Mouse (Mus musculus) heart, adult 2 months (tissue): Measurements from ENCODE around the gene Fancg. TPM values are rescaled to one million over a fixed set of nuclear protein-coding genes. Genes with fewer than 3 reads are reported as not detected.
A peak's percentile ranks its signal among the peaks of the same experiment; 100 is the strongest.

Source experiments
- DNase-seq, 2 experiments: peaks; one replicate each; pipeline ENCODE4 v3.0.0; 2021
- H3K27ac ChIP-seq: fragments of 200-600 bp; 2 replicates; pipeline ENCODE4 v1.8.1; 2022
- H3K27me3 ChIP-seq: fragments of 200-500 bp; 2 replicates; pipeline ENCODE4 v1.6.1; 2012; ENCODE audit warnings: mild to moderate bottlenecking, low read length, inconsistent platforms, mixed read lengths; ENCODE audit not compliant: control insufficient read depth, insufficient read depth
- H3K36me3 ChIP-seq: fragments of 200-500 bp; 2 replicates; pipeline ENCODE4 v1.6.1; 2012; ENCODE audit warnings: low read length, inconsistent platforms; ENCODE audit not compliant: control insufficient read depth, insufficient read depth
- H3K4me1 ChIP-seq: fragments of 200-500 bp; 2 replicates; pipeline ENCODE4 v1.6.1; 2011; ENCODE audit warnings: low read length; ENCODE audit not compliant: control insufficient read depth, insufficient read depth
- H3K4me3 ChIP-seq: fragments of 200-600 bp; 2 replicates; pipeline ENCODE4 v1.8.1; 2022
- H3K79me2 ChIP-seq: fragments of 200-500 bp; replicated peaks from 2 replicates; pipeline ENCODE4 v1.6.1; 2012; ENCODE audit warnings: mild to moderate bottlenecking, inconsistent platforms, low read length, moderate library complexity, mixed read lengths; ENCODE audit not compliant: control insufficient read depth, insufficient read depth
- H3K9ac ChIP-seq: fragments of 200-500 bp; 2 replicates; pipeline ENCODE4 v1.6.1; 2012; ENCODE audit warnings: low read depth, mild to moderate bottlenecking, control low read depth, inconsistent platforms, low read length, mixed read lengths
- CTCF ChIP-seq: fragments of 200-600 bp; IDR thresholded peaks from 2 replicates; pipeline ENCODE4 v1.8.1; 2022; ENCODE audit warnings: antibody characterized with exemption, mild to moderate bottlenecking, moderate library complexity
- EP300 ChIP-seq: fragments of 200-500 bp; IDR thresholded peaks from 2 replicates; pipeline ENCODE4 v1.6.1; 2011; ENCODE audit warnings: low read depth, low read length, control low read depth; ENCODE audit not compliant: insufficient read depth
- POLR2A ChIP-seq: fragments of 200-500 bp; IDR thresholded peaks from 2 replicates; pipeline ENCODE4 v1.6.1; 2011; ENCODE audit warnings: mild to moderate bottlenecking, low read depth, low read length, control low read depth; ENCODE audit not compliant: insufficient read depth
- WGBS: fragments of 180-500 bp; shearing (Covaris S2); methylation state at CpG from one replicate; pipeline ENCODE4 v1.1.7; 2018; 5-methylcytosine and 5-hydroxymethylcytosine counted together
- intact Hi-C: fragments of 180-260 bp; cut with DNase I; formaldehyde crosslinking; loops from one replicate; pipeline ENCODE4 v1.15.1; 2025
- polyA plus RNA-seq: library from polyadenylated mRNA; depleted of rRNA; stranded (reverse); fragments of >200 nt; gene quantifications from 2 replicates; pipeline ENCODE4 v1.2.3, GENCODE M21; 2012
- total RNA-seq, 2 experiments: library from RNA; stranded (reverse); gene quantifications; 2 replicates each; pipeline ENCODE4 v1.2.3; 2021

Gene Fancg
- total and polyA plus RNA-seq, 3 experiments = 2.8 to 3.9 (median 3.2) TPM

- TF ChIP-seq POLR2A = no peak
- no peak for TF ChIP-seq CTCF
- TF ChIP-seq EP300 = no peak
These were observed 11.0 kb upstream of the Fancg start for GRCm38 (mm10) chr4:43021341-43021740.

GRCm38 (mm10) chr4:43020876-43021275, 10.6 kb upstream of the Fancg start:
- TF ChIP-seq POLR2A (no peak), EP300 (no peak), CTCF (no peak)
- H3K36me3 ChIP-seq = no peaks in the 10 kb centered on the region
- no peak overlapping the region for H3K4me3 ChIP-seq
- intact Hi-C loops = no loop called here
- H3K79me2 ChIP-seq = no peaks in the 10 kb centered on the region
- no peaks in the 10 kb centered on the region for H3K27me3 ChIP-seq
- H3K27ac ChIP-seq = no peak overlapping the region
- 88% methylated on average over 16 of the region's 16 CpGs for WGBS
- peaks cover 3% of the 10 kb centered on the region; the same call in 1 of the 2 replicates for H3K4me1 ChIP-seq
- H3K9ac ChIP-seq = no peak overlapping the region
- DNase-seq = no peak

More at GRCm38 (mm10) chr4:43021341-43021740, 11.0 kb upstream of the Fancg start:
- Histone ChIP-seq H3K36me3 (no peaks in the 10 kb centered on the region), H3K9ac (no peak overlapping the region), H3K4me3 (no peak overlapping the region), H3K27ac (no peak overlapping the region), H3K27me3 (no peaks in the 10 kb centered on the region), H3K79me2 (no peaks in the 10 kb centered on the region), H3K4me1 (peaks cover 3% of the 10 kb centered on the region; the same call in 1 of the 2 replicates)
- intact Hi-C loops = no loop called here
- WGBS = 81% methylated on average over 17 of the region's 17 CpGs
- DNase-seq = no peak

GRCm38 (mm10) chr4:43019641-43020465, 9.5 kb upstream of the Fancg start:
- intact Hi-C loops = no loop called here
- Histone ChIP-seq H3K36me3 (no peaks in the 10 kb centered on the region), H3K27ac (peak overlapping the region; percentile 40; the same call in 1 of the 2 replicates), H3K9ac (no peak overlapping the region), H3K4me1 (peaks cover under 1% of the 10 kb centered on the region; the same call in 1 of the 2 replicates), H3K27me3 (no peaks in the 10 kb centered on the region), H3K79me2 (no peaks in the 10 kb centered on the region), H3K4me3 (peak overlapping the region; percentile 14; the same call in 1 of the 2 replicates)
- WGBS = 88% methylated on average over 23 of the region's 23 CpGs
- DNase-seq = no peak
- TF ChIP-seq POLR2A (no peak), EP300 (no peak), CTCF (no peak)

- DNase-seq = no peak
- peak overlapping the region; percentile 40; the same call in 1 of the 2 replicates for H3K27ac ChIP-seq
- H3K9ac ChIP-seq = no peak overlapping the region
- no peak for TF ChIP-seq EP300
- TF ChIP-seq CTCF = no peak
- TF ChIP-seq POLR2A = no peak
- 69% methylated on average over 10 of the region's 10 CpGs for WGBS
- H3K4me3 ChIP-seq = peak overlapping the region; percentile 14; the same call in 1 of the 2 replicates
- intact Hi-C loops = no loop called here
- H3K79me2 ChIP-seq = no peaks in the 10 kb centered on the region
- H3K27me3 ChIP-seq = no peaks in the 10 kb centered on the region
- H3K36me3 ChIP-seq = no peaks in the 10 kb centered on the region
- H3K4me1 ChIP-seq = no peaks in the 10 kb centered on the region
These were observed 8.9 kb upstream of the Fancg start for GRCm38 (mm10) chr4:43019176-43019575.

GRCm38 (mm10) chr4:43018156-43018555, 7.8 kb upstream of the Fancg start:
- Histone ChIP-seq H3K4me3 (no peak overlapping the region), H3K9ac (no peak overlapping the region), H3K4me1 (no peaks in the 10 kb centered on the region), H3K36me3 (no peaks in the 10 kb centered on the region), H3K27ac (no peak overlapping the region), H3K27me3 (no peaks in the 10 kb centered on the region), H3K79me2 (no peaks in the 10 kb centered on the region)
- TF ChIP-seq POLR2A (no peak), CTCF (no peak), EP300 (no peak)
- no peak for DNase-seq
- intact Hi-C loops = no loop called here
- 82% methylated on average over 4 of the region's 4 CpGs for WGBS

GRCm38 (mm10) chr4:43012091-43012490, 1.8 kb upstream of the Fancg start:
- H3K79me2 ChIP-seq = no peaks in the 10 kb centered on the region
- H3K36me3 ChIP-seq = no peaks in the 10 kb centered on the region
- WGBS = 96% methylated on average over 1 of the region's 1 CpGs
- H3K27ac ChIP-seq = no peak overlapping the region
- no peak for DNase-seq
- intact Hi-C loops = no loop called here
- H3K9ac ChIP-seq = no peak overlapping the region
- H3K4me3 ChIP-seq = no peak overlapping the region
- no peaks in the 10 kb centered on the region for H3K27me3 ChIP-seq
- TF ChIP-seq CTCF = no peak
- no peak for TF ChIP-seq POLR2A
- TF ChIP-seq EP300 = no peak
- peaks cover 4% of the 10 kb centered on the region; the same call in 1 of the 2 replicates for H3K4me1 ChIP-seq
